Mouse (Mus musculus): ENCODE measurements around the gene Cdiptos.

The Cdiptos gene

GRCm38 (mm10) chr7:126975950-126976866 is at the start of gene Cdiptos:
Cdiptos (minus strand) TSS chr7:126976098.
- DNase-seq (ENCODE audit: low spot score in 2 of 2): peak; percentile 92 to 94

GRCm38 (mm10) chr7:127024755-127025555 is 49.1 kb upstream of the Cdiptos start:
- peak; percentile 59 to 68 for DNase-seq (ENCODE audit: low spot score in 2 of 2)

GRCm38 (mm10) chr7:127023896-127024690 is 48.2 kb upstream of the Cdiptos start:
- no peak for DNase-seq (ENCODE audit: low spot score in 2 of 2)

- DNase-seq (ENCODE audit: low spot score in 2 of 2): no peak
Measured at GRCm38 (mm10) chr7:127023272-127023691, 47.4 kb upstream of the Cdiptos start.

GRCm38 (mm10) chr7:127022528-127023271 is 46.8 kb upstream of the Cdiptos start:
- no peak for DNase-seq (ENCODE audit: low spot score in 2 of 2)

GRCm38 (mm10) chr7:127021563-127022527 is 45.9 kb upstream of the Cdiptos start:
- DNase-seq (ENCODE audit: low spot score in 2 of 2): no peak

- DNase-seq (ENCODE audit: low spot score in 2 of 2): peak in 1 of 2 experiments; percentile 36
Measured at GRCm38 (mm10) chr7:127020901-127021562, 45.1 kb upstream of the Cdiptos start, which contains the start of the genes Gm42742 and Prrt2. Gm42742 (minus strand) TSS chr7:127021097. Prrt2 (minus strand) TSS chr7:127021211.

- no peak for DNase-seq (ENCODE audit: low spot score in 2 of 2)
Measured at GRCm38 (mm10) chr7:127020491-127020890, 44.6 kb upstream of the Cdiptos start.

GRCm38 (mm10) chr7:127020031-127020430 is 44.1 kb upstream of the Cdiptos start:
- no peak for DNase-seq (ENCODE audit: low spot score in 2 of 2)

GRCm38 (mm10) chr7:127019306-127019960 is 43.5 kb upstream of the Cdiptos start:
- DNase-seq (ENCODE audit: low spot score in 2 of 2): no peak

GRCm38 (mm10) chr7:127018416-127019305 is 42.8 kb upstream of the Cdiptos start:
- no peak for DNase-seq (ENCODE audit: low spot score in 2 of 2)

- no peak for DNase-seq (ENCODE audit: low spot score in 2 of 2)
Measured at GRCm38 (mm10) chr7:127017950-127018345, 42.0 kb upstream of the Cdiptos start.

- DNase-seq (ENCODE audit: low spot score in 2 of 2): peak; percentile 94 to 95
Measured at GRCm38 (mm10) chr7:127016971-127017949, 41.4 kb upstream of the Cdiptos start, which contains the start of gene Pagr1a. Pagr1a (minus strand) TSS chr7:127017352.

- no peak for DNase-seq (ENCODE audit: low spot score in 2 of 2)
Measured at GRCm38 (mm10) chr7:127016486-127016938, 40.6 kb upstream of the Cdiptos start.

- no peak for DNase-seq (ENCODE audit: low spot score in 2 of 2)
Measured at GRCm38 (mm10) chr7:127016481-127016485, 40.4 kb upstream of the Cdiptos start, which contains the start of gene Pagr1b. Pagr1b (minus strand) TSS chr7:127016484.

- DNase-seq (ENCODE audit: low spot score in 2 of 2): no peak
Measured at GRCm38 (mm10) chr7:127016081-127016480, 40.2 kb upstream of the Cdiptos start.

GRCm38 (mm10) chr7:127014993-127015392 is 39.1 kb upstream of the Cdiptos start:
- DNase-seq (ENCODE audit: low spot score in 2 of 2): no peak

All from urinary bladder, adult 18-20 months (tissue).